Mouse (Mus musculus): ENCODE measurements around the gene Dock10. TPM values are rescaled to one million over a fixed set of nuclear protein-coding genes. Genes with fewer than 3 reads are reported as not detected.

The Dock10 gene
- polyA plus RNA-seq, 1 experiment: 8.5 TPM

DNA sequence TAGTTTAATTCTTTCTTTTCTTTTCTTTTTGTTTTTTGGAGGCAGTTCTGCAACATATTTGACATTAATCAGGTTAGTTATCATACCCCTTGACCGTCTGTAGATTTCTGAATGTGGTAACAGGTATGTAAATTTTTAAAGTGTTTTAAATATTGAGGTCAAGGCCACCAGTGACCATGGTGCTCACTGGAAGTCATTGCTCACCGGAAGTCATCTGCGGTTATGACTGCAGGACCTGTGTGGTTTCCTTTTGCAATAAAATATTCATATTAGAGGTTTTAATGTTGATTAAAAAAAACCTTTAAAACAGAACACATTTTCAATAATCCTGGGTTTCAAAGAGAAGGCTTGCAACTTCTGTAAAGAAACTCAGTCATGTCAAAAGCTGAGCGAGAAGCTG is 28.2 kb downstream of the Dock10 start:
- Histone ChIP-seq H3K4me3 (ENCODE audit: insufficient read depth, low read length) (no peak overlapping the region), H3K4me1 (ENCODE audit: control insufficient read depth, insufficient read depth, low read length) (no peaks in the 10 kb centered on the region), H3K27ac (ENCODE audit: insufficient read depth, low read length) (no peak overlapping the region)
- no peak for TF ChIP-seq CTCF (IDR thresholded peaks at IDR 0.05; ENCODE audit: borderline replicate concordance, insufficient read depth, low read length)
- no peak for TF ChIP-seq POLR2A (IDR thresholded peaks at IDR 0.05; ENCODE audit: low read depth, low read length)

DNA sequence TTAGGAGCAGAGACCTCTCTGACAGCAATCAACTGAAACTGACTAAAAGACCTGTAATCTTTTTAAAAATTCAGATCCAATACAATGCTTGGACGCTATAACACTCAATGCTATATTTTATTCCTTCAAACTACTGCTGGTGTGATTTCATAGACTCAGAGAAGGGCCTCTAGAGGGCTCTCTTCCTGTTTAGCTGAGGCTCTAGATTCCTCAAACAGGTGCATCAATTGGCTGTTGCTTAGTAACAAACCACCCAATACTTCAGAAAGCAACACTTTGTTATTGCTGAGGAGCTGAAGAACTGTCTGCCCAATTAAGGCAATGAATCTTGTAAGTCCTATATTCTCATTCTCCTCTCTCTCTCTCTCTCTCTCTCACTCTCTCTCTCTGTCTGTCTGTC is 30.1 kb downstream of the Dock10 start:
- no peak overlapping the region for H3K27ac ChIP-seq (ENCODE audit: insufficient read depth, low read length)
- H3K4me3 ChIP-seq (ENCODE audit: insufficient read depth, low read length): no peak overlapping the region
- no peaks in the 10 kb centered on the region for H3K4me1 ChIP-seq (ENCODE audit: control insufficient read depth, insufficient read depth, low read length)
- TF ChIP-seq POLR2A (IDR thresholded peaks at IDR 0.05; ENCODE audit: low read depth, low read length) (no peak), CTCF (IDR thresholded peaks at IDR 0.05; ENCODE audit: borderline replicate concordance, insufficient read depth, low read length) (no peak)

GRCm38 (mm10) chr1:80727403-80727802 is 30.9 kb downstream of the Dock10 start:
- no peak overlapping the region for H3K27ac ChIP-seq (ENCODE audit: insufficient read depth, low read length)
- H3K4me3 ChIP-seq (ENCODE audit: insufficient read depth, low read length): no peak overlapping the region
- TF ChIP-seq CTCF (IDR thresholded peaks at IDR 0.05; ENCODE audit: borderline replicate concordance, insufficient read depth, low read length) (no peak), POLR2A (IDR thresholded peaks at IDR 0.05; ENCODE audit: low read depth, low read length) (no peak)
- no peaks in the 10 kb centered on the region for H3K4me1 ChIP-seq (ENCODE audit: control insufficient read depth, insufficient read depth, low read length)

DNA sequence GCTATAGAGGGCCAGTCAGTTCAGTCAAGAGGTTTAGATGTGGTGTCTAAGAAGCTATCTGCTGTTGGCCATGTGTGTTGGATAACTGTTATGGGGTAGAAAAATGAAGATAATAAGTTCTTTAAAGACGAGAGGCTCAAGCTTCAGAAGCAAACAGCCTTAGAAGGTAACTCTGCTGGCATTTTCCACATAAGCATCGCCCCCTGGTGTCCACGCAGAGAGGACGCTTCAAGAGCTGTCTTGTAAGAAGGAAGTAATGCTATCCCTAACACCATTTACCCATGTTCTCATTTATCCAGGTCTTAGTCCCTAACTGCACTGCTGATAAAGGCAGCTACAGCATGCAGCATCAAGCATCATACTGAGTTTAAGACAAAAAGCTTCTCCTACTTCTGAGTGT is 35.7 kb downstream of the Dock10 start:
- no peak overlapping the region for H3K27ac ChIP-seq (ENCODE audit: insufficient read depth, low read length)
- peaks cover 15% of the 10 kb centered on the region for H3K4me1 ChIP-seq (ENCODE audit: control insufficient read depth, insufficient read depth, low read length)
- TF ChIP-seq POLR2A (IDR thresholded peaks at IDR 0.05; ENCODE audit: low read depth, low read length) (no peak), CTCF (IDR thresholded peaks at IDR 0.05; ENCODE audit: borderline replicate concordance, insufficient read depth, low read length) (peak; percentile 67; the same call in 1 of the 2 replicates)
- no peak overlapping the region for H3K4me3 ChIP-seq (ENCODE audit: insufficient read depth, low read length)

DNA sequence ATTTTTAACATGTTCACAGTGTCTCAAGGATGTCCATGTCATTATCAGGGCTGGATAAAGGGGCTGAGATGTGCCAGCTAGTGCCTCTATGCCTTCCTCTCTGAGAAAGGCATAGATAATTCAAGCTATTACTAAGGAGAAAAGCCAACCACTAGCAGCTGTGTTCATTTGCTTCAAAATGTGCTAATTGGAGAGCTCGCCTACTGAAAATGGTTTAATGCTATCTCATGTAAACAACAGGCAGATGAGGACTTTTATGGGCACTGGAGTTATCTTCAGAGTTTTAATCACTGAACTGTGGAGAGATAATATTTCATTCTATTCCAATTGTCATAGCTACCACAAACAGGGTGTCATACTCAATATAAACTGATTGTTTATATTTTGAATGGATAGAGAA is 36.3 kb downstream of the Dock10 start:
- Histone ChIP-seq H3K27ac (ENCODE audit: insufficient read depth, low read length) (no peak overlapping the region), H3K4me1 (ENCODE audit: control insufficient read depth, insufficient read depth, low read length) (peaks cover 15% of the 10 kb centered on the region), H3K4me3 (ENCODE audit: insufficient read depth, low read length) (no peak overlapping the region)
- TF ChIP-seq CTCF (IDR thresholded peaks at IDR 0.05; ENCODE audit: borderline replicate concordance, insufficient read depth, low read length): no peak
- no peak for TF ChIP-seq POLR2A (IDR thresholded peaks at IDR 0.05; ENCODE audit: low read depth, low read length)

GRCm38 (mm10) chr1:80721181-80721580 is 37.1 kb downstream of the Dock10 start:
- TF ChIP-seq POLR2A (IDR thresholded peaks at IDR 0.05; ENCODE audit: low read depth, low read length): no peak
- no peak for TF ChIP-seq CTCF (IDR thresholded peaks at IDR 0.05; ENCODE audit: borderline replicate concordance, insufficient read depth, low read length)
- no peak overlapping the region for H3K27ac ChIP-seq (ENCODE audit: insufficient read depth, low read length)
- H3K4me1 ChIP-seq (ENCODE audit: control insufficient read depth, insufficient read depth, low read length): peaks cover 15% of the 10 kb centered on the region
- no peak overlapping the region for H3K4me3 ChIP-seq (ENCODE audit: insufficient read depth, low read length)

- Histone ChIP-seq H3K4me3 (ENCODE audit: insufficient read depth, low read length) (no peak overlapping the region), H3K4me1 (ENCODE audit: control insufficient read depth, insufficient read depth, low read length) (peaks cover 15% of the 10 kb centered on the region), H3K27ac (ENCODE audit: insufficient read depth, low read length) (no peak overlapping the region)
- no peak for TF ChIP-seq POLR2A (IDR thresholded peaks at IDR 0.05; ENCODE audit: low read depth, low read length)
- TF ChIP-seq CTCF (IDR thresholded peaks at IDR 0.05; ENCODE audit: borderline replicate concordance, insufficient read depth, low read length): no peak
Measured at GRCm38 (mm10) chr1:80720146-80720545, 38.2 kb downstream of the Dock10 start.

DNA sequence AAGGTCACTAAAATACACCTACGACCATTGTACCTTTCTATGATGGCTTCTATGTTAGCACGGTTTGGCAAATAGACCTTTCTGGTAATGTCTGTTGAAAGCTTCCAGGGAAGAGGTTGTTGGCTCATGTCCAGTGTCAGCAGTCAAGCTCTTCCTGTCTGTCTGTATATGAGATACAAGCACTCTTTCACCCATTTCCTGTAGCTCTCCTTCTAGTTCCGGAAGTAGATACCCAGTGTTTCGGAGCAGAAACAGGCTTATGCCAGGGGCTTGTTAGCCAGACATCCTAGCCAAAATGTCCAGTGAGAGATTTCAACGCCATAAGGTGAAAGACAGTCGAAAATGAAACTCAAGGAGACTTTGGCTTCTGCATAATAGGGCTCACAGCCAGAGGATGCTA is 38.9 kb downstream of the Dock10 start:
- Histone ChIP-seq H3K4me1 (ENCODE audit: control insufficient read depth, insufficient read depth, low read length) (peaks cover 15% of the 10 kb centered on the region), H3K27ac (ENCODE audit: insufficient read depth, low read length) (no peak overlapping the region), H3K4me3 (ENCODE audit: insufficient read depth, low read length) (no peak overlapping the region)
- TF ChIP-seq POLR2A (IDR thresholded peaks at IDR 0.05; ENCODE audit: low read depth, low read length): no peak
- TF ChIP-seq CTCF (IDR thresholded peaks at IDR 0.05; ENCODE audit: borderline replicate concordance, insufficient read depth, low read length): no peak

- Histone ChIP-seq H3K4me3 (ENCODE audit: insufficient read depth, low read length) (no peak overlapping the region), H3K27ac (ENCODE audit: insufficient read depth, low read length) (peak overlapping the region; percentile 39; the same call in 1 of the 2 replicates), H3K4me1 (ENCODE audit: control insufficient read depth, insufficient read depth, low read length) (peaks cover 15% of the 10 kb centered on the region)
- no peak for TF ChIP-seq POLR2A (IDR thresholded peaks at IDR 0.05; ENCODE audit: low read depth, low read length)
- TF ChIP-seq CTCF (IDR thresholded peaks at IDR 0.05; ENCODE audit: borderline replicate concordance, insufficient read depth, low read length): no peak
Measured at GRCm38 (mm10) chr1:80718666-80719065, 39.7 kb downstream of the Dock10 start.

- Histone ChIP-seq H3K27ac (ENCODE audit: insufficient read depth, low read length) (peak overlapping the region; percentile 67), H3K4me3 (ENCODE audit: insufficient read depth, low read length) (no peak overlapping the region), H3K4me1 (ENCODE audit: control insufficient read depth, insufficient read depth, low read length) (peaks cover 20% of the 10 kb centered on the region)
- no peak for TF ChIP-seq POLR2A (IDR thresholded peaks at IDR 0.05; ENCODE audit: low read depth, low read length)
- TF ChIP-seq CTCF (IDR thresholded peaks at IDR 0.05; ENCODE audit: borderline replicate concordance, insufficient read depth, low read length): no peak
Measured at GRCm38 (mm10) chr1:80715917-80716316, 42.4 kb downstream of the Dock10 start.

- Histone ChIP-seq H3K27ac (ENCODE audit: insufficient read depth, low read length) (no peak overlapping the region), H3K4me1 (ENCODE audit: control insufficient read depth, insufficient read depth, low read length) (peaks cover 15% of the 10 kb centered on the region), H3K4me3 (ENCODE audit: insufficient read depth, low read length) (no peak overlapping the region)
- TF ChIP-seq CTCF (IDR thresholded peaks at IDR 0.05; ENCODE audit: borderline replicate concordance, insufficient read depth, low read length): no peak
- TF ChIP-seq POLR2A (IDR thresholded peaks at IDR 0.05; ENCODE audit: low read depth, low read length): no peak
Measured at GRCm38 (mm10) chr1:80713920-80714319, 44.4 kb downstream of the Dock10 start.

Measured in embryonic fibroblast, embryonic 13.5 days (primary cell).